Mouse (Mus musculus) gonadal fat pad, adult 2 months (tissue): ENCODE data around the gene Hoxb8. TPM values are rescaled to one million over a fixed set of nuclear protein-coding genes. Genes with fewer than 3 reads are reported as not detected.

Experiments used
- DNase-seq: peaks from one replicate; pipeline ENCODE4 v3.0.0-alpha.2; 2012; ENCODE audit warnings: low read depth
- polyA plus RNA-seq: library from polyadenylated mRNA; depleted of rRNA; stranded (reverse); fragments of >200 nt; gene quantifications from 2 replicates; pipeline ENCODE4 v1.2.3, GENCODE M21; 2012

Hoxb8 gene
- polyA plus RNA-seq, 1 experiment = 137 TPM

GRCm38 (mm10) chr11:96285771-96286738 is 4.3 kb downstream of the Hoxb8 start, which contains the start of gene Hoxb7:
Gene Hoxb7 (plus strand): TSS chr11:96286623.
- DNase-seq = no peak

DNA sequence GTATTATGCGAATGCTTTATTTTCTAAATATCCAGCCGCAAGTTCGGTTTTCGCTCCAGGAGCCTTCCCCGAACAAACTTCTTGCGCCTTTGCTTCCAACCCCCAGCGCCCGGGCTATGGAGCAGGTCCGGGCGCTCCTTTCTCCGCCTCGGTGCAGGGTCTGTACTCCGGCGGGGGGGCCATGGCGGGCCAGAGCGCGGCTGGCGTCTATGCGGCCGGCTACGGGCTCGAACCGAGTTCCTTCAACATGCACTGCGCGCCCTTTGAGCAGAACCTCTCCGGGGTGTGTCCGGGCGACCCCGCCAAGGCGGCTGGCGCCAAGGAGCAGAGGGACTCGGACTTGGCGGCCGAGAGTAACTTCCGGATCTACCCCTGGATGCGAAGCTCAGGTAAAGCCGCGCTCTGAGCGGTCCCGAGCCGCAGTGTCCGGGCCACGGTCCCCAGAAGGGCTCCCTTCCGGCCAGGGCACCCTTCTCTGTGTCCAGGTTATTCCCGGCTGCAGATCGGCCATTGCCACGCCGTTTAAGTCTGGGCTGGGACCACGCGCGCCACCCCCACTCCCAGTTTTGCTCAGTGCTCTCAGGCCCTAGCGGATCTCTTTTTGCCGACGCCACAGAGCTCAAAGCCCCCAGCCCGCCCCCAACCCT is 5.2 kb downstream of the Hoxb8 start:
- DNase-seq = no peak

DNA sequence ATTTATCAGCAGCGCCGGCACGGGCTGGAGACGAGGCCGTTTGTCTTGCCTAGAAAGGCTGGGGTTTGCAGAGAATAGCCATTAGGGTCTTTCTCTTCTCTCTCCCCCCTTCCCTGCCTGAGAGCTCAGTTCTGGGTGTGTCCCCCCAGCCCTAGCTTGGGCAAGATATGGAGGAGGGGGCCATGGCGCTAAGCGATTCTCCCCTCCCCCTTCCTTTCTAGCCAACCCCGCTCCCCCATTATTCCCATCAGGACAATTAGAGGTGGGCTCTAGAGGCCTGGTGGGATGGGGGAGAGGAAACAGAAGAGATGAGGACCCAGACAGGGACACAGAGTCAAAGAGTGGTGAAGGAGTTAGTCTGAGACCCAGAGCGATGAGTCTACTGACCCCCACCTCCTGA is 5.7 kb downstream of the Hoxb8 start:
- DNase-seq = no peak

GRCm38 (mm10) chr11:96288455-96289221 is 6.9 kb downstream of the Hoxb8 start:
- no peak for DNase-seq

GRCm38 (mm10) chr11:96289293-96289692 is 7.6 kb downstream of the Hoxb8 start:
- no peak for DNase-seq

GRCm38 (mm10) chr11:96289837-96290236 is 8.1 kb downstream of the Hoxb8 start:
- no peak for DNase-seq

- no peak for DNase-seq
Measured at GRCm38 (mm10) chr11:96290705-96291355, 9.1 kb downstream of the Hoxb8 start.

GRCm38 (mm10) chr11:96291681-96292564 is 10.2 kb downstream of the Hoxb8 start, which contains the start of gene Hoxb6:
Gene Hoxb6 (plus strand): TSS chr11:96292476.
- no peak for DNase-seq

GRCm38 (mm10) chr11:96292565-96293301 is 11.0 kb downstream of the Hoxb8 start:
- DNase-seq = no peak

DNA sequence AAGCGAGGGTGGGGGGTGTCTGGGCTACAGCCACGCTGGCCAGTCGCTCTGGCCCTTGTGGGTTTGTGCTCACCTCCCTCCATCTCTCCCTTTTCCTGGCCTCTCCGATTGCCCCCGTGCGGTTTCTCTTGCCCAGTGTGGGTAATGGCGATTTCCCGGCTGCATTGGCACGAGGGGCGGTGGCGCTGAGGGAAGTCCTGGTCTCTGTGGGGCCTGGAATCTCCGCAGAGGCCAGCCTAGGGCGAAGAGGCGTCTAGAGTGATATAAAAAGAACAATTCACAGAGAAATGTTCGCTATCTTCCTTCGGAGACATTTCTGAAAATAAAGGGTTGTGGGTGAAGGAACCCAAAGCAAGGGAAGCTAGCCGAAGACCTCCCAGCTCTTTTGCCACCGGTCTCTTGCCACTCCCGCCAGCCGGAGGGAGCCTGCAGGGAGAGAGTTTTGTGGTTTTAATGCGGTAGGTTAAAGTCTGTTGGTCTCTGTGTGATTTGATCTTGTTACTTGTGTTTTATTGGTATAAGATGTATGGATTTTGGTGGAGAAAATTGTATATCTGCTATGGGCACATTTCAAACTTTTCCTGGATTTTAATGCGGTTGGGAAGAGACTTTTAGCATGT is 11.7 kb downstream of the Hoxb8 start:
- DNase-seq = no peak

DNA sequence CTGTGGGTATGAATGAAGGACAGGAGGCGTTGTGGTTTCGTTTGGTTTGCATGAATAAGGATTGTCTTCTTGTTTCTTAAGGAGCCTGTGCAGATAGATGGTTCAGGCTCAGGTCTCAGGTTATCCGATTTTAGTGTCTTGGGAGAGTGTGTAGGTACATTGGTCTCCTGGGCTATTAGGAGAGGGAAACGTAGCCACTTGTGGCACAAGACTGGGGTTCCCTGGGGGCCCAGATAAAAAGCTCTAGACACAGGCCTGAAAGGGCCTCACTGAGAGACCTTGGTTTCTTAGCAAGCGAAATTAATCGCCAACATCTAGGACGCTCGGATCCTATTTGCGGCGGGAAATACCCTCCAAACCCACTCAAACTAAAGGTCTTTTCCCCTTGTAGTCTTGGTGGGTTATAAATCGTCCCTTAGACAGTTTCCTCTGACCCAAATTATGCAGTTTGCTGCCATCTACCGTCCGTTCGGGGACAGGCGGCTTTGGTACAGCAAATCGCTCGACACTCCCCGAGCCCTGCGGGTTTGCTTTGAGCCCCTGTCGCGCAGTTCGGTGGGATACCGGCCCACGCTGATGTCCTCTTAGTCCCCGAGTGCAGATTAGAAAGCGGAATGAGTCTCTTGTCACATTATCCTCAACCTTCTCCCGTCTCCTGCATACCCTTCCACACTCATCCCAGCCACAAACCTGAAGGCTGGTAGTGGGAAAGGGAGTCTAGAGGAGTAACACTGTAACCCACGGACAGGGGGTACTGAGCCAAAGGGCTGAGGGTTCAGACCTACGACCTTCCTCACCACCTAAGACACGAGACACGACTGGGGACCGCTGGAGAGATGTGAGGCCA is 12.8 kb downstream of the Hoxb8 start:
- DNase-seq = no peak

- DNase-seq = no peak
Measured at GRCm38 (mm10) chr11:96295092-96295835, 13.6 kb downstream of the Hoxb8 start.

DNA sequence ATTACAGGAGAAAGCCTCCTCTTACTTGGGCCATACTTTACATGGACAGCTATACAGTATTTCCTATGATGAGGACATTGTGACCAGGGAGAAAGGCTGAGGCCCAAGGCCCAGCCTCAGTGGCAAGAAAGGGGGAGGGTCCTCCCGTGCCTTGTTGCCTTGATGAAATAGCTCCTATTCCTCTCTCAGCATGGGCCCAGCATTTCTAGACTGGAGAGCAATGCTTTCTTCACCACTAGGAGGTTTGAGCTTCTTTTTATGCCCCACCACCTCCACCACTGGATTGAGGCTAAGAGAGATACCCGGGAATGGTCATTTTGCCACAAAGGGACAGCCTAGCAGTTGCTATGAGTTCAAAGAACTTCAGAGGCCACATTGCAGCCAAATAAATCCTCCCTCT is 15.3 kb downstream of the Hoxb8 start:
- no peak for DNase-seq

GRCm38 (mm10) chr11:96297428-96297827 is 15.7 kb downstream of the Hoxb8 start:
- no peak for DNase-seq

GRCm38 (mm10) chr11:96297968-96298635 is 16.4 kb downstream of the Hoxb8 start:
- no peak for DNase-seq

DNA sequence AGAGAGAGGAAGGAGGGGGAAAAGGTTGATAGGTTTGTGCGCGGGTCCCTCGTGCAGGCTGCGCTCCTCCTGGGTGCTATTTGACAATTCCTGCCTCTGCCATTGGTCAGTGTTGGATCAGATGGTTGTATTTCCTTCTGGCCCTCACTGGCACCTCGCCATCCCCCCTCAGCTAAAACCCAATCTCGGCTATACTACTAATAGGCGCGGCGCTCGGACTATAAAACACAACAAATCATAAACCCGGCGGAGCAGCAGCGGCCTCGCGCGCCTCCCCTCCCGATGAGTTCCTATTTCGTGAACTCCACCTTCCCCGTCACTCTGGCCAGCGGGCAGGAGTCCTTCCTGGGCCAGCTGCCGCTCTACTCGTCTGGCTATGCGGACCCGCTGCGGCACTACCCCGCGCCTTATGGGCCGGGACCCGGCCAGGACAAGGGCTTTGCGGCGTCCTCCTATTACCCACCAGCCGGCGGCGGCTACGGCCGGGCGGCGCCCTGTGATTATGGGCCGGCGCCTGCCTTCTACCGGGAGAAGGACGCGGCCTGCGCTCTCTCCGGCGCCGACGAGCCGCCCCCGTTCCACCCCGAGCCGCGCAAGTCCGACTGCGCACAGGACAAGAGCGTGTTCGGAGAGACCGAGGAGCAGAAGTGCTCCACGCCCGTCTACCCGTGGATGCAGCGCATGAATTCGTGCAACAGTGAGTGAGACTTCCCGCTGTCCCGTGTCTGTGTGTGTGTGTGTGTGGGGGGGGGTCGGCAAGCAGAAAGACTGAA is 17.4 kb downstream of the Hoxb8 start:
- DNase-seq = no peak
